Comparison of ENCODE assay signal across 9 mouse cellular contexts in the genomic region with DNA sequence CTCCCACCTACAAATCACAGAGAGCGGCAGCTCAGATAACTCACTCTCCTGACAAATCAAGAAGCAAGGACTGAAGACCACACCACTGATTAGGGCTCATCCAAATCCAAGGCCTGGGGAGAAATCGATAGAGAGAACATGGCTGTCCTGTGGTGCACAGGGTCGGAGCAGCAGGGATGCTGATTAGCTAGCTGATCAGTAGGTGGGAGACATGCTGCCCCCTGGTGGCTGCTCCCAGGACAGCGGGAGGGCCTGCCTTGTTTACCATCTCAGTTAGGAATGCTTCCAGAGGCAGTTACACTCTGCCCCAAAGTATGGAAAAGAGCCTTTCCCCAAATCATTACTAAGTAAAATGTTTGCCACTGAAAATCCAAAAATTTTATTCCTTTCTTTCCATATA.
DNase-seq lines count a peak whose midpoint lies in the region; ATAC-seq and TF ChIP-seq lines count a peak whose summit lies in the region.
"Had no signal": no experiment of that assay in that cellular context is flagged by ENCODE, and none has a peak within 500 bp of the region (broad histone marks: within the 10 kb centered on the region; RNA-seq: fewer than 3 reads in every experiment).

No protein-coding gene starts in this region.

- no peak overlapping the region for H3K9ac ChIP-seq in liver, embryonic 12.5 days
- H3K9ac ChIP-seq in liver, adult 2 months (ENCODE audit: low read depth, low read length) = no peak overlapping the region
- H3K9ac ChIP-seq: embryonic facial prominence, embryonic 15.5 days had no signal

- no peaks in the 10 kb centered on the region for H3K36me3 ChIP-seq in liver, embryonic 12.5 days
- H3K36me3 ChIP-seq in liver, adult 2 months (ENCODE audit: control insufficient read depth, insufficient read depth, low read length) = no peaks in the 10 kb centered on the region
- no peaks in the 10 kb centered on the region for H3K36me3 ChIP-seq in thymus, adult 2 months (ENCODE audit: control insufficient read depth, insufficient read depth, low read length)
- H3K36me3 ChIP-seq: embryonic facial prominence, embryonic 15.5 days had no signal

- no peak for ATAC-seq in liver, embryonic 12.5 days

- TF ChIP-seq POLR2A in liver, adult 2 months (IDR thresholded peaks at IDR 0.05; ENCODE audit: extremely low read depth, insufficient read depth, low read length) = no peak
- no peak for TF ChIP-seq POLR2A in olfactory bulb, adult 2 months (IDR thresholded peaks at IDR 0.05; ENCODE audit: insufficient read depth, low read depth, low read length)
- TF ChIP-seq POLR2A in thymus, adult 2 months (IDR thresholded peaks at IDR 0.05; ENCODE audit: control insufficient read depth, extremely low read depth, insufficient read depth, low read length, poor library complexity) = no peak

- WGBS in liver, embryonic 12.5 days (ENCODE audit: insufficient replicate concordance) = 25% methylated on average over 4 of the region's 4 CpGs
- WGBS in liver, adult 2 months = 23% methylated on average over 4 of the region's 4 CpGs
- 24% methylated on average over 4 of the region's 4 CpGs for WGBS in olfactory bulb, adult 2 months
- 28% methylated on average over 4 of the region's 4 CpGs for WGBS in thymus, adult 2 months

- no peaks in the 10 kb centered on the region for H3K4me1 ChIP-seq in liver, embryonic 12.5 days
- no peaks in the 10 kb centered on the region for H3K4me1 ChIP-seq in liver, adult 2 months (ENCODE audit: control insufficient read depth, insufficient read depth, low read length)
- 0 out of 2 replicates have a peak, but pooled peaks cover 3% of the 10 kb centered on the region for H3K4me1 ChIP-seq in olfactory bulb, adult 2 months (ENCODE audit: control insufficient read depth, insufficient read depth, low read length)
- H3K4me1 ChIP-seq in thymus, adult 2 months (replicated peaks; ENCODE audit: control insufficient read depth, insufficient read depth, low read length) = no peaks in the 10 kb centered on the region
- H3K4me1 ChIP-seq: embryonic facial prominence, embryonic 15.5 days had no signal

- H3K27me3 ChIP-seq in liver, embryonic 12.5 days (replicated peaks) = no peaks in the 10 kb centered on the region
- H3K27me3 ChIP-seq in liver, adult 2 months (ENCODE audit: control insufficient read depth, insufficient read depth, low read length) = no peaks in the 10 kb centered on the region
- no peaks in the 10 kb centered on the region for H3K27me3 ChIP-seq in thymus, adult 2 months (ENCODE audit: control insufficient read depth, insufficient read depth, low read length)
- H3K27me3 ChIP-seq: embryonic facial prominence, embryonic 15.5 days had no signal

- H3K79me2 ChIP-seq in liver, adult 2 months (ENCODE audit: control insufficient read depth, insufficient read depth, low read length) = no peaks in the 10 kb centered on the region

- no peak overlapping the region for H3K4me3 ChIP-seq in liver, embryonic 12.5 days
- no peak overlapping the region for H3K4me3 ChIP-seq in liver, adult 2 months (ENCODE audit: insufficient read depth, low read depth, low read length)
- H3K4me3 ChIP-seq in olfactory bulb, adult 2 months (ENCODE audit: insufficient read depth, low read depth, low read length) = no peak overlapping the region
- H3K4me3 ChIP-seq in thymus, adult 2 months (ENCODE audit: control insufficient read depth, insufficient read depth, low read length) = no peak overlapping the region
- H3K4me3 ChIP-seq: embryonic facial prominence, embryonic 15.5 days had no signal

- peak; percentile 77 for DNase-seq in liver
- DNase-seq in cerebellum, postnatal 25 days = peak; percentile 87 to 92
- peak; percentile 82 for DNase-seq in frontal cortex, postnatal 36 days (ENCODE audit: low spot score in 2 of 2)
- peak; percentile 79 for DNase-seq in kidney, adult 9 months
- DNase-seq in liver, adult 2 months (ENCODE audit: extremely low read depth, low read depth, low spot score) = peak; percentile 30
- DNase-seq in thymus, adult 2 months = peak; percentile 74

- peak; percentile 96 for TF ChIP-seq CTCF in liver, adult 2 months (IDR thresholded peaks at IDR 0.05; ENCODE audit: low read depth, low read length)
- TF ChIP-seq CTCF in olfactory bulb, adult 2 months (IDR thresholded peaks at IDR 0.05; ENCODE audit: insufficient read depth, low read depth, low read length) = peak; percentile 78
- TF ChIP-seq CTCF in thymus, adult 2 months (IDR thresholded peaks at IDR 0.05; ENCODE audit: borderline replicate concordance, control insufficient read depth, extremely low read depth, insufficient read depth, low read length, poor library complexity) = peak; percentile 92

- no peaks in the 10 kb centered on the region for H3K9me3 ChIP-seq in liver, embryonic 12.5 days (replicated peaks)
- H3K9me3 ChIP-seq: embryonic facial prominence, embryonic 15.5 days had no signal

- H3K27ac ChIP-seq in liver, embryonic 12.5 days = no peak overlapping the region
- H3K27ac ChIP-seq in liver, adult 2 months (replicated peaks; ENCODE audit: insufficient read depth, low read depth, low read length) = no peak overlapping the region
- no peak overlapping the region for H3K27ac ChIP-seq in olfactory bulb, adult 2 months (ENCODE audit: insufficient read depth, low read depth, low read length)
- H3K27ac ChIP-seq in thymus, adult 2 months (ENCODE audit: control insufficient read depth, insufficient read depth, low read length) = no peak overlapping the region
- H3K27ac ChIP-seq: embryonic facial prominence, embryonic 15.5 days had no signal

- H3K4me2 ChIP-seq in liver, embryonic 12.5 days = no peak overlapping the region
- H3K4me2 ChIP-seq: embryonic facial prominence, embryonic 15.5 days had no signal

Comparison
In these comparisons a context has a peak if more than half of its experiments do, and no peak if none do; other contexts are left out.
1. DNase-seq: peak in every context shown above with its lines; median percentile 90 in cerebellum, postnatal 25 days; 82 in frontal cortex, postnatal 36 days; 79 in kidney, adult 9 months; 77 in liver; 74 in thymus, adult 2 months; 30 in liver, adult 2 months.